Mouse (Mus musculus) forebrain, embryonic 10.5 days (tissue): ENCODE results near the gene Scgb1a1. TPM values are rescaled to one million over a fixed set of nuclear protein-coding genes. Genes with fewer than 3 reads are reported as not detected.

Experiments used
- DNase-seq: peaks from one replicate; pipeline ENCODE4 v3.0.0-alpha.2; 2017; ENCODE audit warnings: low spot score; ENCODE audit errors: extremely low spot score
- H3K27ac ChIP-seq: fragments of 300-500 bp; sonication (generic); 2 replicates; pipeline ENCODE4 v1.5.1; 2016; ENCODE audit warnings: mild to moderate bottlenecking
- H3K27me3 ChIP-seq: fragments of 300-500 bp; sonication (generic); 2 replicates; pipeline ENCODE4 v1.6.1; 2016; ENCODE audit warnings: mild to moderate bottlenecking; ENCODE audit not compliant: poor library complexity, severe bottlenecking
- H3K36me3 ChIP-seq: fragments of 300-500 bp; sonication (generic); replicated peaks from 2 replicates; pipeline ENCODE4 v1.6.1; 2016; ENCODE audit warnings: mild to moderate bottlenecking, moderate library complexity
- H3K4me1 ChIP-seq: fragments of 300-500 bp; sonication (generic); 2 replicates; pipeline ENCODE4 v1.6.1; 2016
- H3K4me3 ChIP-seq: fragments of 300-500 bp; sonication (generic); 2 replicates; pipeline ENCODE4 v1.5.1; 2016; ENCODE audit warnings: mild to moderate bottlenecking, moderate library complexity
- H3K9me3 ChIP-seq: fragments of 300-500 bp; sonication (generic); 2 replicates; pipeline ENCODE4 v1.6.1; 2016; ENCODE audit warnings: mild to moderate bottlenecking, moderate library complexity
- WGBS: fragments of 180-500 bp; shearing (Covaris S2); methylation state at CpG from one replicate; pipeline ENCODE4 v1.1.7; 2016; 5-methylcytosine and 5-hydroxymethylcytosine counted together
- polyA plus RNA-seq: library from polyadenylated mRNA; unstranded; fragments of >200 nt; fragmentation: Nextera tagmentation; extraction: Ambion mirVana; gene quantifications from 2 replicates; pipeline ENCODE4 v1.2.1, GENCODE M21; 2016

Scgb1a1 gene
- polyA plus RNA-seq, 1 experiment from 2014 or later, result not detected

- Histone ChIP-seq H3K4me1 (no peaks in the 10 kb centered on the region), H3K27me3 (no peaks in the 10 kb centered on the region), H3K9me3 (no peaks in the 10 kb centered on the region), H3K4me3 (no peak overlapping the region), H3K36me3 (no peaks in the 10 kb centered on the region), H3K27ac (no peak overlapping the region)
- no peak for DNase-seq
- 89% methylated on average over 6 of the region's 6 CpGs for WGBS
Observed at GRCm38 (mm10) chr19:9040649-9041048, 47.1 kb downstream of the Scgb1a1 start.

GRCm38 (mm10) chr19:9039928-9040327 is 47.8 kb downstream of the Scgb1a1 start:
- Histone ChIP-seq H3K27me3 (no peaks in the 10 kb centered on the region), H3K4me1 (no peaks in the 10 kb centered on the region), H3K36me3 (no peaks in the 10 kb centered on the region), H3K27ac (no peak overlapping the region), H3K4me3 (no peak overlapping the region), H3K9me3 (no peaks in the 10 kb centered on the region)
- 65% methylated on average over 7 of the region's 7 CpGs for WGBS
- DNase-seq, result no peak

- H3K27me3 ChIP-seq, result no peaks in the 10 kb centered on the region
- no peak for DNase-seq
- WGBS, result 81% methylated on average over 4 of the region's 4 CpGs
- no peaks in the 10 kb centered on the region for H3K36me3 ChIP-seq
- no peak overlapping the region for H3K4me3 ChIP-seq
- no peak overlapping the region for H3K27ac ChIP-seq
- no peaks in the 10 kb centered on the region for H3K4me1 ChIP-seq
- no peaks in the 10 kb centered on the region for H3K9me3 ChIP-seq
Observed at GRCm38 (mm10) chr19:9039266-9039665, 48.5 kb downstream of the Scgb1a1 start.

- WGBS, result 74% methylated on average over 3 of the region's 3 CpGs
- no peaks in the 10 kb centered on the region for H3K27me3 ChIP-seq
- no peak overlapping the region for H3K4me3 ChIP-seq
- H3K4me1 ChIP-seq, result 0 out of 2 replicates have a peak, but pooled peaks cover 2% of the 10 kb centered on the region
- H3K27ac ChIP-seq, result no peak overlapping the region
- no peaks in the 10 kb centered on the region for H3K9me3 ChIP-seq
- H3K36me3 ChIP-seq, result no peaks in the 10 kb centered on the region
- no peak for DNase-seq
Observed at GRCm38 (mm10) chr19:9038136-9038535, 49.6 kb downstream of the Scgb1a1 start.

GRCm38 (mm10) chr19:9035101-9035500 is 52.7 kb downstream of the Scgb1a1 start:
- Histone ChIP-seq H3K36me3 (no peaks in the 10 kb centered on the region), H3K4me3 (no peak overlapping the region), H3K27ac (no peak overlapping the region), H3K4me1 (0 out of 2 replicates have a peak, but pooled peaks cover 2% of the 10 kb centered on the region), H3K9me3 (no peaks in the 10 kb centered on the region), H3K27me3 (no peaks in the 10 kb centered on the region)
- WGBS, result 82% methylated on average over 3 of the region's 3 CpGs
- DNase-seq, result no peak

GRCm38 (mm10) chr19:9034480-9034879 is 53.3 kb downstream of the Scgb1a1 start:
- no peaks in the 10 kb centered on the region for H3K36me3 ChIP-seq
- 90% methylated on average over 3 of the region's 3 CpGs for WGBS
- 0 out of 2 replicates have a peak, but pooled peaks cover 2% of the 10 kb centered on the region for H3K4me1 ChIP-seq
- no peaks in the 10 kb centered on the region for H3K27me3 ChIP-seq
- no peak overlapping the region for H3K4me3 ChIP-seq
- no peak for DNase-seq
- no peaks in the 10 kb centered on the region for H3K9me3 ChIP-seq
- H3K27ac ChIP-seq, result no peak overlapping the region

Other genes with a start within 250 kb of the Scgb1a1 start
- gene Gng3, start 248.8 kb downstream of the Scgb1a1 start, polyA plus RNA-seq, result 27.8 and 31.7 TPM in 2 replicates
- gene Lrrn4cl, start 237.2 kb downstream of the Scgb1a1 start, polyA plus RNA-seq, result 0.36 and 0.99 TPM in 2 replicates
- gene Ubxn1, start 216.5 kb downstream of the Scgb1a1 start, polyA plus RNA-seq, result 208 and 212 TPM in 2 replicates
- gene Uqcc3, start 207.0 kb downstream of the Scgb1a1 start, polyA plus RNA-seq, result 53.2 and 55.5 TPM in 2 replicates
- 125 and 130 TPM in 2 replicates for gene Lbhd1, start 204.2 kb downstream of the Scgb1a1 start, polyA plus RNA-seq
- not detected in 2 replicates for gene Gm49403, start 204.0 kb downstream of the Scgb1a1 start, polyA plus RNA-seq
- gene 1810009A15Rik, start 199.1 kb downstream of the Scgb1a1 start, polyA plus RNA-seq, result 178 and 183 TPM in 2 replicates
- gene Gm49416, start 199.0 kb downstream of the Scgb1a1 start, polyA plus RNA-seq, result 0.20 and 0.37 TPM in 2 replicates
- 59.9 and 61.4 TPM in 2 replicates for gene Ints5, start 195.0 kb downstream of the Scgb1a1 start, polyA plus RNA-seq
- gene Ganab, start 189.9 kb downstream of the Scgb1a1 start, polyA plus RNA-seq, result 118 and 121 TPM in 2 replicates
- gene B3gat3, start 167.6 kb downstream of the Scgb1a1 start, polyA plus RNA-seq, result 49.6 and 52.2 TPM in 2 replicates
- 3.7 and 3.9 TPM in 2 replicates for gene Rom1, start 158.6 kb downstream of the Scgb1a1 start, polyA plus RNA-seq
- gene Eml3, start 158.4 kb downstream of the Scgb1a1 start, polyA plus RNA-seq, result 24.0 and 25.7 TPM in 2 replicates
- 202 and 206 TPM in 2 replicates for gene Mta2, start 146.1 kb downstream of the Scgb1a1 start, polyA plus RNA-seq
- 40.2 and 49.1 TPM in 2 replicates for gene Tut1, start 134.1 kb downstream of the Scgb1a1 start, polyA plus RNA-seq
- 559 and 563 TPM in 2 replicates for gene Eef1g, start 120.9 kb downstream of the Scgb1a1 start, polyA plus RNA-seq
- gene Ahnak, start 98.7 kb downstream of the Scgb1a1 start, polyA plus RNA-seq, result 6.5 and 7.1 TPM in 2 replicates
- gene Asrgl1, start 47.7 kb upstream of the Scgb1a1 start, polyA plus RNA-seq, result 17.8 and 25.5 TPM in 2 replicates